Mouse (Mus musculus) CD4-positive, CD25-positive, alpha-beta regulatory T cell, adult 2 months (primary cell): ENCODE data around the gene Ephb2.

Experiments
- DNase-seq: peaks from one replicate; pipeline ENCODE4 v3.0.0-alpha.2; 2012; ENCODE audit warnings: low read depth, low spot score

Ephb2 gene

DNA sequence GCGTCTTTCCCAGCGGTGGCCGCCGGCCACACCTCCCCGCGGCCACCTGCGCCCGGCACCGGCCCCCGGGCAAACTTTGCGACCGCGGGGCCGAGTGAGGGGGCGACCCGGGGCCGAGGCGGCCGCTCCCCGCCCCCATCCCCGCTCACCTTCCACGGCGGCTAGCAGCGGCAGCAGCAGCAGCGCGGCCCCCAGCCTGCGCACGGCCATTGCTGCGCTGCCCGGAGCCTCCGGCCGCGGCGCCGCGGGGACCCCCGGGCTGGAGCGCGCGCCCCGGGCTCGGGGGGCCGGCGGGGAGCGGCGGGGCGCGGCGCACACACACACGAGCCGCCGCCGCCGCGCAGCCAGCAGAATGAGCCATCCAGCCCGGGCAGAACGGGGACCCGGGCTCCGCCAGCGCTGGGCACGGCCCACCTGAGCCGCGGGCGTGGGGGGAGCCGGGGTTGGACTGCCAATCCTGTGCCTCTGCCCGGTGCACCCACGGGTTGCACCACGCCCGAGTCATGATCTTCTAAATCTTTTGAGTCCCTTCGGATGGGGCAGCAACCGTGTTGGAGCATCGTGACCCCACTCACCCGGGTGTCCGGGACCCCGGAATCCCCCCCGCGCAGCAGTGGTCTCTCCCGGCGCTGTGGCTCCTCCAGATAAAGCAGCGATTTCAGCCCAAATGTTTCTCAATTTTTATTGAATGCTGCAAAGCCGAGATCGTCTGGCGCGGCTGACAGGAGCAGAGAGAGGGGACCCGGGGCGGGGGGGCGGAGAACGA, at the start of gene Ephb2:
Gene Ephb2, minus strand, starts transcription at position 368 of the 766 bp plus-strand sequence.
- DNase-seq = peak; percentile 73

DNA sequence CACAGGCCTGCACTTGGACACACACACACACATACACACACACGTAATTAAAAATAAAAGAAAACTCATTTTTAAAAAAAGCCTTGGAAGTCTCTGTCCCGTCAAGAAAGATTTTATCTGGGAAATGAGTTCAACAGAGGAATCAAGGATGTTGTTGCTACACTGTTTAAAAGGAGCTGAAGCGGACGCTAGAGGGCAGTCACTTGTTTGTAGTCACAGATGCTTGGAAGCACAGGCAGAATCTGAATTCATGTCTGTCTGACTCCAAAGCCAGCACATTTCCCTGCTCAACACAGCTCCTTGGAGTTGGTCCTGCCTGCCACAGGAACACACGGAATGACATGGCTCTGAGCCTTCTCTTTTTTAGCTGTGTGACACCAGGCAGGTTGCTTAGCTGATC, 42.8 kb upstream of the Ephb2 start:
- peak; percentile 28 for DNase-seq

DNA sequence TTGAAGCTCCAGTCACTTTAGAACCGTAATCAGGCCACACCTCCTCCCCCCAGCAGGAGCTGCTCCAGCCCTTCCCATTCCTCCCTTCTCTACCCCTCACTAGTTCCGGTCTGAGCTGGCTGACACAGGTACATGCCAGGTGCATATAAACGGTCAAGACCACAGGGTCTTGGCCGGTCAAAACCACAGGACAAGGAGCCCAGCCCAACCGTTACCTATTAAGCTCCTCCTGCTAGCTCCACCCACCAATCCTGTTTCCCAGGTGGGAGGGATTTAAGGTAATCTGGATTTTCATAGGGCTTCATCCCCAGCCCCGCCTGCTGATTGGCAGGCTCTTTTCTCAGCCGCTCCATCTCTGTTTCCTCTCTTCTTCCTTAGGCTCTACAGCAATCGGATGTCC, 42.4 kb upstream of the Ephb2 start:
- no peak for DNase-seq

DNA sequence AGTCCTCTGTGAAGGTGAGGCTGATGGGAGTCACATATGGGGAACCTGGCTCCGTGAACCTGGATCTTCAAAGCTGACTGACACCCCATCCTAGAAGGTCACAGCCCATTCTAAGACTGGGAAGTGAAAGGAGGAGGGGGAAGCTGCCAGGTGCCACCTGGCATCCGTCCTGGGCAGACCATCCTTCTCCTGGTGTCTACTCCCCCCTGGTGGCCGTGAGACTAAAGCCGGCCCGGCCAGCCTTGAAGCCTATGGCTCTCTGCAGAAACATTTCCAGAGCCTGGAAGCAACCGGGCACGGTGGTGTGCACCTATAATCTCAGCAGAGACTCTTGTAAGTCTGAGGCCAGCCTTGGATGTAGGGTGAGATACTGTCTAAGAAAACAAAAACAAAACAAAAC, 41.2 kb upstream of the Ephb2 start:
- DNase-seq = peak; percentile 31

DNA sequence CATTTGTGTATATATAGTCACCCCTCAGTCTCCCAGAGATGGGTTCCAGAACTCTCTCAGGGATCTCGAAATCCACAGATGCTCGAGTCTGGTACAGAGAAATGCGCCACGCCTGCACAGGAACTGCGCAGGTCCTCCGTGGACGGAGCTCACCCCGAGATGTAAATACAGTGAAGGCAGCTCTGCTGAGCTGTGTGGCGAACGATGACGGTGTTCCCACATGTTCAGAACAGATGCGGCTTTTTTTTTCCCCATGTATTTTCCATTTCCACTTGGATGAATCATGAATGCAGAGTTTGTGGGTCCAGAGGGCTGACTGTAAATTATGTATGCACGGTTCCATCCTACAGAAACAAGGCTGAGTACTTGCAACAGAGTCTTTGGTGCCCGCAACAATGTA, 39.2 kb upstream of the Ephb2 start:
- DNase-seq = no peak

DNA sequence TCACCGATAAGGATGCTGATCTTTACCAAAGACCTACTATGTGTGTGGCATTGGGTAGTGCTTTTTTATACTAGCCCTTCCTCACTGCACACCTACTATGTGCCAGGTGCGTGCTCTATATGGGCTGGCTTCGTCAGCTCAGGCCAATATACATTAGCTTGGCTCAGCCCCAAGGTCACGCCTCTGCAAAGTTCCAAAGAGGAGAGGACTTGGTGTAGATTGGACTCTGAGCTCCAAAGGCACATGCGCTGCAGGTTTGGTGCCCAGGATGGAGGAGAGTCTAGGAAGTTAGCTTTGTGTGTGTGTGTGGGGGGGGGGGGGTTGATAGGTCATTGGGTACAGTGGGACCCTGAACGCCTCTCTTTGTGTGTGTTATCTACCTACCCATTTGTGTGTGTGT, 32.6 kb upstream of the Ephb2 start:
- DNase-seq = no peak

DNA sequence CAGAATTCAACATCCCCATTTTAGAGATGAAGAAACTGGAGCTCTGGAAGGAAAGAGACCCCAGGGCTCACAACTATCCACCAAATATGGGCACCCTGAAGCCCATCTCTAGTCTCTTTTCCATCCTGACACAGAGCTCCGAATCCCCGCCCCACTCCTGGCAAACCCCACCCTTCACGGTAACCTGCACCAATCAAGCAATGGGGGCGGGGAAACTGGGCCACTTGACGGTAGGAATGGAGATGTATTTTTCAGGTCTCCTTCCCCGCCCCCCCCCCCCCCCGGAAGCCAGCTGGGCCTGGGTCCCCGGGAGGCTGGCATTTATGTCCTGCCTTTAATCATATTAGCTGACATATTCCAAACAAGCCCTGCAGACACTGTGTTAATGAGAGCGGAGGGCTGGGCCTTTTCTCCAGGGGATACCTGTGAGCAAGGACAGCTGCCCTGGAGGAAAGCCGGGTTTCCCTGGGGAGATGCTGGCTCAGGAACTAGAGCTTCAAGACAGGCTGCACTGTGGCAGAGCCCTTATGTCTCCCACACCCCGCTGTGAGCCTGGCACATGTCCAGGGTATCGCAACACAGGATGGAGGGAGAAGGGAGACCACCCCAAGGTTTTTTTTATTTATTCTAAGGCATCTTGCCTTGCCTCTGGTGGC, 32.0 kb upstream of the Ephb2 start:
- DNase-seq = no peak

DNA sequence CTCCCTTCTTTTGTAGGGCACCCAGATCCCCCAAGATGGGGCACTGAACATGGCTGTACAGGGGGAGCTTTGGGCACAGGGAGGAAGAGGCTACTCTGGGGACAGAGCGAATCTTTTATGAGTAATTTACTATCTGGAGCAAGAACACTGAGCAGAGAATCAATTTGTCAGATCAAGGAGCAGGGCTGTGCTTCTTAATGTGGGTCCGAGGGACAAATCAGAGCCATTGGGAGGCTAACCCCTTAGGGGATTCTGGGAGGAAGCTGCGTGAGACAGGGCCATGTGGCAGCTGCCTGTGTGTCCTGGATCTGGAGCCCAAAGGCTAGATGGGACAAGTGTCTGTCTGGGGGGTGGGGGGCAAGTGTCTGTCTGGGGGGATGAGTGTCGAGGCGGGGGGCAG, 29.7 kb upstream of the Ephb2 start:
- no peak for DNase-seq

DNA sequence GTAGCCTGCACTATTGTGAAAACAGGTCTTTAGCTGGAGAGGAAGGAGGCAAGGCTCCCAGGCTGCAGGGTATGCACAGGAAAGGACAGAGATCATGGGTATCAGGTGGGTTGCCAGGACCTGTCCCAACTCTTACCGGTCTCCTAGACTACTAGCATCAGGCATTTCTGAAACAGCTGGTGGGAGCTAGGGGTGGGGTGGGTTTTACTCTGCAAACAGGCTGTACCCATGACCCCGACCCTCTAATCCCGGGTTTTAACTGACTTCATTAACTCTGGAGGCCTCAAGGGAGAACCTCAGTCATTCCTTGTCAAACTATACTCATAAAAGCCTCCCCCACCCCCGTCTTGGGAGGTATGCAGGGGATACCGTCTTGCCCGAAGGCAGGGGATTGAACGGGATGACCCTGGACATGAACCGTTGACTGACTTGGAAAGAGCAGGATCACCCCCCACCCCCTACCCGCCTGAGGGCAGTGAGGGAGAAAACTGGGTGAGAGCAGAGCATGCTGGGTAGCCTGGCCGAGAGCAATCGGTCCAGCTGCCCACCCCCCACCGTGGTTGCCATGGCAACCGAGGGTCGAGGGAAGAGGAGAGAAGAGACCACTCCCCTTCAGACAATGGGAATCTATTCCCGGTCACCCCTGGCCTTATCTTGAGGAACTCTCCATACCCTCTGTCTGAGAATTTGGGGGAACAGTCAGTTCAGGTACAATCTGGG, 29.1 kb upstream of the Ephb2 start:
- no peak for DNase-seq

DNA sequence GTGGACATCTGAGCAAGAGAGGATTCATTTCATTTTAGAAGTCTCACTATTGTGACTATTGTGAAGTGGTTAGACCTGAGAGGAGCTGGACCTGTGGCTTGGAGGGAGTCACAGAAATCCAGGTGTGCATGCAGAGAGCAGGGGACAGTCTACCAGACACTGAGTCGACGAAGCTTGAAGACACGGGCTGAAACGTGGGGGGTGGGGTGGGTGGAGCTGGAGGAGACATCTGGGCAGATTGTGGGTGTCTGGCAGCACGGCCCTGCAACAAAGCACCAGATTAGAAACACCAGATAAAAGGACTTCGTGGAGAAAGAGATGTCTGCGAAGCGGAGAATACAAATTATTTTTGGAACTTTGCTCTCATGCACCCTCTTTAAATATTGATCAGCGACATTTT, 27.7 kb upstream of the Ephb2 start:
- DNase-seq = no peak

DNA sequence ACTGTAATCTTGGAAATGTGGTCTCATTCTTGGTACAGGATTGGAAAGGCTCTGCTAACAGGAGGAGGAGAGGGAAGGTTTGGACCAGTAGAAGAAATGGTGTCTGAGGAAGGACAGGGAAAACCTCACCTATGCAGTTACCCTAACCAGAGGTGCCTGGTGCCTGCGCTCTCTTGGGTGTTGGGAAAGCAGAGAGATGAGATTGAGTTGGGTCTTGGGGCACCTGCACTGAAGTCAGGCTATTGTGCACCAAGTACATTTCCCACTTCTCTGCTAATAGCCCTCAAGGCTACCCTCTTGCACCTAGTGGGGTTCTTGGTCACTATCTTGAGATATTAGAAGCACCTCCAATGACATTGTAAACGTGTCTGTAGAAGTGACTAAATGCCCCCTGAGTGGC, 26.6 kb upstream of the Ephb2 start:
- no peak for DNase-seq

DNA sequence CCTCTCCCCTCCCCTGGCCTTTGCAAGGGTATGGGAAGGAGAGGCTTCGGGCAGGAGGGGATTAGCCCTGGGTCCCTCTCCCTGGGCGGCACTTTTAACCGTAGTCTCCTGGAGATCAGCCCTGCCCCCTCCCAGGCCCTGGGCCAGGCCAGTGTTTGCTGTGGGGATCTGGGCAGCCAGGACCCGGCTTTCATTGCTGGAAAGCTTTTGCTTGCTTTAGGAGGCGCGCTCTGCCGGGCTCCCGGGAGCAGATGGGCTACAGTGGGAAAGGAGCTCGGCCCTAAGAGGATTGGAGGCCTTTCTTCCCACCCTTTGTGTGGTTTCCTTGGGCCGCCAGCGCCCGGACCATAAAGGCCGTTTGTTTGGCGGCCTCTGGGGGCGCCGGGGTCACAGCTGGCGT, 26.0 kb upstream of the Ephb2 start:
- no peak for DNase-seq

DNA sequence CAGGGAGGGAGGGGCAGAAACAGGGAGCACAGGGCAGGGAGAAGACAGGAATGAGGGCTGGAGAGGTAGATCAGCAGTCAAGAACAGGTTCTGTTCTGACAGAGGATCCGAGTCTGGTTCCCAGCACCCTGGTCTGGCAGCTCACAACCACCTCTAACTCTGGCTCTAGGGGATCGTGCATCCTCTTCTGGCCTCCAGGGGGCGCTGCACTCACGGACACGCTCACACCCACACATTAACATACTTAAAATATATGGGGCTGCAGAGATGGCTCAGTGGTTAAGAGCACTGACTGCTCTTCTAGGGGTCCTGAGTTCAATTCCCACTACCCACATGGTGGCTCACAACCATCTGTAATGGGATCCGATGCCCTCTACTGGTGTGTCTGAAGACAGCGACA, 24.2 kb upstream of the Ephb2 start:
- peak; percentile 24 for DNase-seq

DNA sequence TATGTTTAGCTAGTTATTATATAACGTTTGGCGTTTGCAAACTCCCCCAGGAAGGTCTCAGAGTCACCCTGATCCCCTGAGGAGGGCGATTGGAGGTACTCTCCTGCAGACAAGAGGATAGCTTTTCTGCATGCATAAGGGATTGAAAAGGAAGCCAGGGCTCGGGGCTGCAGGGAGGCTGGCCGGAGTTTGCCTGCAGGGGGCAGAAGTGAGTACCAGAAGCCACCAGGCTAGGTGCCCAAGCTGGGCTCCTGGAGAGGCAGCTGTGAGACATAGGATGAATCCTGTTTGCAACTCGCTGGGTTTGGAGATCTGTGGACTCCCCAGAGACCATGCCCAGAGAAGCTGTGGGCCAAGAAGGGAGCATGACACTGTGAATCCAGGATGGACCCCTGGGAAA, 19.3 kb upstream of the Ephb2 start:
- peak; percentile 6 for DNase-seq

DNA sequence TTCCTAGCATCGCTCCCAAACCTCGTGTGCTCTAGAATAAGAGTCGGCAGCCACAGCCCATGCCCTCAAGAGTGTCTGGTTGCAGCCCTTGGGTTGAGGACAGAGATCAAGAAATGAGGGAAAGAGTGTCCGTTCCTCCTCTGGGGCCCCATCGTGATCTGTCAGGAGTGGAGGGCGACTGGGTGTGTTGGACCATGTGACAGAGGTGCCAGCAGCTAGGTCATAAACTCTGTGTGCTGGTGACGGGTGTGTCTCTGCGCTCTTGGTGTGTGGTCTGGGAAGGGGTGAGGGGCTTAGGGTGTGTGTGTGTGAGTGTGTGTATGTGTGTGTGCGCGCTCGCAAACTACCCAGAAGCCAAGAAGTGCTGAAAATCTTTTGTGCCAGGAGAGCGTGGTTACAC, 17.2 kb upstream of the Ephb2 start:
- DNase-seq = no peak

DNA sequence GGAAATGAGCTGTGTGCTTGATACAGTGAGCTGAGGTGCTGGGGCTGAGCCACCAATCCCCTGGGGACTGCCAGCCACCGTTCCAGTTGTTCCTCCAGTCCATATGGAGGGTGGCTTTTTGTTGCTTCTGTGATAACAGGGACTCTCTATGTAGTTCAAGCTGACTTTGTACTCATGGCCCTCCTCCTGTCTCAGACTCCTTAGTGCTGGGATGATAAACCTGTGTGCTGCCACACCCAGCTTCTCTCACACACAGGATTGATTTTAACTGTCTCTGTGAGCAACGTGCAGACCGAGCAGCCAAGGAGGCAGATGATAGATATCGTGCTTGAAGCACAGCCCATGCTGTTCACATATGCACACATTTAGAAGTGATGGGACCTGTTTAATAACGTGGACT, 16.3 kb upstream of the Ephb2 start:
- DNase-seq = no peak

DNA sequence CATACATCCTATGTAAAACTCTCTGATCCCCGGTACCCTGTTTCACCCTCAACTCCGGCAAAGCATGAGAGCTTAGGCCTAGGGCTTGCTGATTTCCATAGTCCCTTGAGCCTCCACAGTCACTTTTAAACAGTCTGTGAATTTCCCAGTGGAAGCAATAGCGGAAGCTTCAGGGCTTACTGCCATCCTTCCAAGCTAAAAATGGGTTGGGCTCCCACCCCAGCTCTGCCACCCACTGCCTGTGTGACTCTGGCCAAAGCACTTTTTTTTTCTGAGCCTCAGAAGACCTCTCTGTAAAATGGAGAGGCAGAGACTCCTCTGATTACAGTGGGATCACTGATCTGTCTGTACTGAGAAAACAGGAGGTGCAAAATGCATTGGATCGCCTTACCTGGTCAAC, 12.8 kb upstream of the Ephb2 start:
- no peak for DNase-seq

DNA sequence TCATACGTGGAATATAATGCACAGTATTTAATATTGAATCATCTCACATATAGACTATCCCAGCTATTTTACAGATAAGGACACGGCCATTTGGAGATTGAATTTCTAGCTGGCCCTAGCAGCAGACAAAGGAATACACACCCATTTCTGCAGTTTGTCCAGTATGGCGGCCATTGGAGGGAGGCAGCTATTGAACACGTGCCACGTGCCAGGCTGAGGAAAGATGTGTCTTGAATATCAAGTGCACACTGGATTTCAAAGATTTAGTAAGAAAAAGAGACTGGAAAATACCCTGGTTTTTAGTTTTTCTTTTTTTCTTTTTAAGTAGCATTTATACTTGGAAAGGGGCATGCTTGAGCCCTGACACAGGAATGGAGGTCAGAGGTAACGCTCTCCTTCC, 11.4 kb upstream of the Ephb2 start:
- no peak for DNase-seq

DNA sequence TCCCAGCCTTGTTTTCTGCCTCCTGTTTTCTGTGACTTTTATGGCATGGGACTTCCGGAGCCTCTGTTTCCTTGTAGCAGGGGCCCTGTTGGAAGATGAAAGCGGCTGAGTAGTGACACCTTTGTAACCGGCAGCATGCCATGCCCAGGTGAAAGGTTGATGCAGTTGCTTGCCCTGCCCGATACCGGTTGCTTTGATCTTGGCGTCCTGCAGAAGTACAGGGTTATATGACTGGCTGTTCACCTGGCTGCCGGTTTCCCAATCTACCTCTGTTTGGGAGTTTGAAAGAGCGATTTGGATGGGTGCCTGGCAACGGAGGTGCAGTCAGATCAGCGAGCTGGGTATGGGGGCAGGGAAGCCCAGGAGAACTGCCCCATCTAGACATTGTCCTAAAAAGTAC, 7.0 kb upstream of the Ephb2 start:
- DNase-seq = no peak

DNA sequence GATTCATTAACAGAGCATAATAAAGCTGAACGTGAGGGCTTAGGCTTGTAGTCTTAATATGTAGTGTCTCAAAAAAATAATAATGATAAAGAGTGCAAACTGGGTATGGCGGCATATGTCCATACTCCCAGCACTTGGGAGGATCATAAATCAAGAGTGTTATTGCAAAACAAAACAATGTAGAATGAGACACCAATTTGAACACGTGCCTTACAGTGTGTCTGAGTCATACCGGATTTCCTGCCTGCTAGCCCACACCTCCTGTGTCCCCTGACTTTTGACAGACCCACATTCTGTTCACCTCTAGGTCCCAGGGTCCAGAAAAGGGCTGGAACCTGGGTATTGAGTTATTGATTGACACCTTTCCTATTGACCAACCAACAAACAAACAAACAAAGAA, 6.2 kb upstream of the Ephb2 start:
- peak; percentile 7 for DNase-seq

DNA sequence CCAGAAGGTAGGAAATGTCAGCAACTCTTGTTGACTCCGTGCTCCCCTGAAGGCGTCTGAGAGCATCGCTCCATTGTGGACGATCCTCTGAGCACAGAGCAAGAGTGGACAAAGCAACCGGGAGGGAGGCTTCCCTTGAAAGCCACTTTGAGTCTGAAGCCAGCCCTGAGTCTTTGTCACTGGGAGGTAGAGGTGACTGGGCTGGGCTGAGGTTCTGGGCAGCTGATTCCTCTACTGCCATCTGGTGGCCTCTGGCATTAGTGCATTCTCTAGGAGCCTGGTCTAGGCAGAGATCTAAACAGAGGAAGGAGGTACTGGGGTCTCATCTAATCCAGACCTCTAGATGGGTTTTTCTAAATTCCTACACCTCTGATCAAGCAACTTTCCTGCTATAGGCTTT, 5.3 kb upstream of the Ephb2 start:
- peak; percentile 83 for DNase-seq

DNA sequence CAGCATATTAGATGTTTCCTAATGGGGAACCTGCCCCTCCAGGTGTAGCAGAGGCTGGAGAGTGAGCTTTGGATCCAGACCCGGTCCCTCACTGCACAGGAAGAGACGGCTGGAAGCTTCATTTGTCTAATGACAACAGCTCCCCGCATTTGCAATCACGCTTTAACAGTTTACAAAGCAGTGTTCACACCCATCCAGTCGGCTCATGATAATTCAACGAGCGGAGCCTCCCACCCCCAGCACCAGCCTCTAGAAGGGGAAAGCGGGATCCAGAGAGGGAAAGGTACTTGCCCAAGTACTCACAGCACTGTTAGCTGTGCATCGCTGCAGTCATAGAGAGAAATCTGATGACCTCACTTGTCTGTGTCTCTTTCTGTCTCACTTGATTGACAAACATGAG, 2.7 kb upstream of the Ephb2 start:
- no peak for DNase-seq

DNA sequence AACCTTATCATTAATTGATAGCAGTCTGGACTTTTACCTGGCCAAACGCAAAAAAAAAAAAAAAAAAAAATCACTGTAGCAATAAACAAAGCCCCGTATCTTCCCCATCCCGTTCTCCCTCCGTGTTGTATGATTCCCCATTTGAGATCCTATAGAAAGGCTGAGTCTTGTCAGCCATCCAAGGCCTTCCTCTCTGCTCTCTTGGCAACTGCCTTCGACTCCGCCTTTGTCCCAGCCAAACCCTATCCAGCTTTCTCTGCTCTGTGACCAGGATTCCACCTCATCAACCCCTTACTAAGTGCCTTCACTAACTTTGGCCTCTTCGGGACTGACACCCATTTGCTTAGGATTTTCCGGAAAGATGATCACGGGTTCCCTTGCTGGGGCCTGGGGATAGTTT, 2.2 kb upstream of the Ephb2 start:
- no peak for DNase-seq
